Mouse (Mus musculus): ENCODE measurements around the gene Rnf181. TPM values are rescaled to one million over a fixed set of nuclear protein-coding genes. Genes with fewer than 3 reads are reported as not detected.

Rnf181 gene
- 88.3 and 89.0 TPM in 2 replicates for polyA plus RNA-seq (2014; fragmentation: Nextera tagmentation; extraction: Ambion mirVana)

GRCm38 (mm10) chr6:72366844-72367443 is at the start of gene Rnf181:
TSS of gene Rnf181 (minus strand) at chr6:72366956.
- H3K4me3 ChIP-seq (ENCODE audit: control insufficient read depth in 1 of 2, insufficient read depth in 1 of 2, low read depth in 1 of 2, low read length in 2 of 2) = no peak within 1 kb of the TSS
- H3K4me1 ChIP-seq (ENCODE audit: control insufficient read depth in 2 of 2, insufficient read depth in 2 of 2, low read length in 2 of 2) = peaks cover 15 to 17% of the 10 kb centered on the region in 2 experiments
- peaks cover 10% of the 10 kb centered on the region for H3K36me3 ChIP-seq (ENCODE audit: control insufficient read depth, insufficient read depth, low read length)
- H3K9ac ChIP-seq (ENCODE audit: low read length) = no peak within 1 kb of the TSS
- ATAC-seq (ENCODE audit: insufficient number of reproducible peaks, insufficient read depth, low FRiP score, low read depth) = no peak
- no peak within 1 kb of the TSS for H3K27ac ChIP-seq (replicated peaks in 1 of 2; ENCODE audit: control insufficient read depth in 1 of 2, insufficient read depth in 1 of 2, low read depth in 2 of 2, low read length in 2 of 2)
- WGBS = 73% methylated on average over 4 of the region's 4 CpGs
- no peaks in the 10 kb centered on the region for H3K9me3 ChIP-seq (ENCODE audit: control insufficient read depth, low read length)
- H3K4me2 ChIP-seq (ENCODE audit: low read length) = no peak within 1 kb of the TSS
- no peaks in the 10 kb centered on the region for H3K27me3 ChIP-seq (ENCODE audit: control insufficient read depth, insufficient read depth, low read length)

GRCm38 (mm10) chr6:72415964-72416772 is 49.4 kb upstream of the Rnf181 start:
- Histone ChIP-seq H3K27me3 (ENCODE audit: control insufficient read depth, insufficient read depth, low read length) (no peaks in the 10 kb centered on the region), H3K4me1 (ENCODE audit: control insufficient read depth in 2 of 2, insufficient read depth in 2 of 2, low read length in 2 of 2) (peaks cover 3 to 15% of the 10 kb centered on the region in 2 experiments; a peak in 3 of 4 replicates), H3K27ac (replicated peaks in 1 of 2; ENCODE audit: control insufficient read depth in 1 of 2, insufficient read depth in 1 of 2, low read depth in 2 of 2, low read length in 2 of 2) (no peak overlapping the region), H3K9me3 (ENCODE audit: control insufficient read depth, low read length) (no peaks in the 10 kb centered on the region), H3K4me3 (ENCODE audit: control insufficient read depth in 1 of 2, insufficient read depth in 1 of 2, low read depth in 1 of 2, low read length in 2 of 2) (no peak overlapping the region), H3K9ac (ENCODE audit: low read length) (0 out of 2 replicates have a peak overlapping the region, but pooled peaks have one; percentile 39), H3K36me3 (ENCODE audit: control insufficient read depth, insufficient read depth, low read length) (peaks cover 42% of the 10 kb centered on the region), H3K4me2 (ENCODE audit: low read length) (no peak overlapping the region)
- ATAC-seq (ENCODE audit: insufficient number of reproducible peaks, insufficient read depth, low FRiP score, low read depth) = no peak
- WGBS = 56% methylated on average over 7 of the region's 7 CpGs

GRCm38 (mm10) chr6:72415181-72415580 is 48.4 kb upstream of the Rnf181 start:
- H3K9me3 ChIP-seq (ENCODE audit: control insufficient read depth, low read length) = no peaks in the 10 kb centered on the region
- H3K27me3 ChIP-seq (ENCODE audit: control insufficient read depth, insufficient read depth, low read length) = no peaks in the 10 kb centered on the region
- H3K4me3 ChIP-seq (ENCODE audit: control insufficient read depth in 1 of 2, insufficient read depth in 1 of 2, low read depth in 1 of 2, low read length in 2 of 2) = peak overlapping the region; percentile 18 to 82; a peak in 2 of 4 replicates
- H3K36me3 ChIP-seq (ENCODE audit: control insufficient read depth, insufficient read depth, low read length) = peaks cover 32% of the 10 kb centered on the region
- peak overlapping the region; percentile 83 for H3K4me2 ChIP-seq (ENCODE audit: low read length)
- ATAC-seq (ENCODE audit: insufficient number of reproducible peaks, insufficient read depth, low FRiP score, low read depth) = no peak
- H3K4me1 ChIP-seq (ENCODE audit: control insufficient read depth in 2 of 2, insufficient read depth in 2 of 2, low read length in 2 of 2) = peaks cover 3 to 15% of the 10 kb centered on the region in 2 experiments; a peak in 3 of 4 replicates
- WGBS = 80% methylated on average over 5 of the region's 5 CpGs
- peak overlapping the region; percentile 91; the same call in 1 of the 2 replicates for H3K9ac ChIP-seq (ENCODE audit: low read length)
- no peak overlapping the region for H3K27ac ChIP-seq (replicated peaks in 1 of 2; ENCODE audit: control insufficient read depth in 1 of 2, insufficient read depth in 1 of 2, low read depth in 2 of 2, low read length in 2 of 2)

- H3K36me3 ChIP-seq (ENCODE audit: control insufficient read depth, insufficient read depth, low read length) = peaks cover 23% of the 10 kb centered on the region
- 2% methylated on average over 33 of the region's 33 CpGs for WGBS
- peak within 1 kb of the TSS; percentile 83 for H3K4me2 ChIP-seq (ENCODE audit: low read length)
- peak; percentile 91 for ATAC-seq (ENCODE audit: insufficient number of reproducible peaks, insufficient read depth, low FRiP score, low read depth)
- H3K4me1 ChIP-seq (ENCODE audit: control insufficient read depth in 2 of 2, insufficient read depth in 2 of 2, low read length in 2 of 2) = peaks cover 3 to 15% of the 10 kb centered on the region in 2 experiments; a peak in 3 of 4 replicates
- H3K27me3 ChIP-seq (ENCODE audit: control insufficient read depth, insufficient read depth, low read length) = no peaks in the 10 kb centered on the region
- H3K9ac ChIP-seq (ENCODE audit: low read length) = peak within 1 kb of the TSS; percentile 91
- H3K27ac ChIP-seq (replicated peaks in 1 of 2; ENCODE audit: control insufficient read depth in 1 of 2, insufficient read depth in 1 of 2, low read depth in 2 of 2, low read length in 2 of 2) = peak within 1 kb of the TSS; percentile 74
- no peaks in the 10 kb centered on the region for H3K9me3 ChIP-seq (ENCODE audit: control insufficient read depth, low read length)
- H3K4me3 ChIP-seq (ENCODE audit: control insufficient read depth in 1 of 2, insufficient read depth in 1 of 2, low read depth in 1 of 2, low read length in 2 of 2) = peak within 1 kb of the TSS; percentile 82 to 91
Measured at GRCm38 (mm10) chr6:72414076-72414756, 47.5 kb upstream of the Rnf181 start, which contains the start of gene Ggcx. TSS of gene Ggcx (plus strand) at chr6:72414308.

GRCm38 (mm10) chr6:72410518-72410917 is 43.8 kb upstream of the Rnf181 start:
- H3K4me1 ChIP-seq (ENCODE audit: control insufficient read depth in 2 of 2, insufficient read depth in 2 of 2, low read length in 2 of 2) = peaks cover 0 to 11% of the 10 kb centered on the region in 2 experiments; a peak in 2 of 4 replicates
- no peak overlapping the region for H3K4me2 ChIP-seq (ENCODE audit: low read length)
- H3K9ac ChIP-seq (ENCODE audit: low read length) = no peak overlapping the region
- no peaks in the 10 kb centered on the region for H3K27me3 ChIP-seq (ENCODE audit: control insufficient read depth, insufficient read depth, low read length)
- ATAC-seq (ENCODE audit: insufficient number of reproducible peaks, insufficient read depth, low FRiP score, low read depth) = no peak
- WGBS = 79% methylated on average over 7 of the region's 7 CpGs
- no peaks in the 10 kb centered on the region for H3K36me3 ChIP-seq (ENCODE audit: control insufficient read depth, insufficient read depth, low read length)
- H3K4me3 ChIP-seq (ENCODE audit: control insufficient read depth in 1 of 2, insufficient read depth in 1 of 2, low read depth in 1 of 2, low read length in 2 of 2) = no peak overlapping the region
- no peaks in the 10 kb centered on the region for H3K9me3 ChIP-seq (ENCODE audit: control insufficient read depth, low read length)
- H3K27ac ChIP-seq (replicated peaks in 1 of 2; ENCODE audit: control insufficient read depth in 1 of 2, insufficient read depth in 1 of 2, low read depth in 2 of 2, low read length in 2 of 2) = no peak overlapping the region

- Histone ChIP-seq H3K27ac (replicated peaks in 1 of 2; ENCODE audit: control insufficient read depth in 1 of 2, insufficient read depth in 1 of 2, low read depth in 2 of 2, low read length in 2 of 2) (no peak overlapping the region), H3K4me1 (ENCODE audit: control insufficient read depth in 2 of 2, insufficient read depth in 2 of 2, low read length in 2 of 2) (peaks cover 0 to 6% of the 10 kb centered on the region in 2 experiments; a peak in 2 of 4 replicates), H3K36me3 (ENCODE audit: control insufficient read depth, insufficient read depth, low read length) (no peaks in the 10 kb centered on the region), H3K27me3 (ENCODE audit: control insufficient read depth, insufficient read depth, low read length) (no peaks in the 10 kb centered on the region), H3K4me2 (ENCODE audit: low read length) (no peak overlapping the region), H3K9me3 (ENCODE audit: control insufficient read depth, low read length) (no peaks in the 10 kb centered on the region), H3K9ac (ENCODE audit: low read length) (no peak overlapping the region), H3K4me3 (ENCODE audit: control insufficient read depth in 1 of 2, insufficient read depth in 1 of 2, low read depth in 1 of 2, low read length in 2 of 2) (no peak overlapping the region)
- 14% methylated on average over 1 of the region's 1 CpGs for WGBS
- no peak for ATAC-seq (ENCODE audit: insufficient number of reproducible peaks, insufficient read depth, low FRiP score, low read depth)
Measured at GRCm38 (mm10) chr6:72410003-72410402, 43.2 kb upstream of the Rnf181 start.

- Histone ChIP-seq H3K9me3 (ENCODE audit: control insufficient read depth, low read length) (no peaks in the 10 kb centered on the region), H3K4me2 (ENCODE audit: low read length) (no peak overlapping the region), H3K9ac (ENCODE audit: low read length) (no peak overlapping the region), H3K36me3 (ENCODE audit: control insufficient read depth, insufficient read depth, low read length) (no peaks in the 10 kb centered on the region), H3K27ac (replicated peaks in 1 of 2; ENCODE audit: control insufficient read depth in 1 of 2, insufficient read depth in 1 of 2, low read depth in 2 of 2, low read length in 2 of 2) (no peak overlapping the region), H3K4me3 (ENCODE audit: control insufficient read depth in 1 of 2, insufficient read depth in 1 of 2, low read depth in 1 of 2, low read length in 2 of 2) (no peak overlapping the region), H3K27me3 (ENCODE audit: control insufficient read depth, insufficient read depth, low read length) (no peaks in the 10 kb centered on the region), H3K4me1 (ENCODE audit: control insufficient read depth in 2 of 2, insufficient read depth in 2 of 2, low read length in 2 of 2) (peaks cover 0 to 3% of the 10 kb centered on the region in 2 experiments; a peak in 1 of 4 replicates)
- ATAC-seq (ENCODE audit: insufficient number of reproducible peaks, insufficient read depth, low FRiP score, low read depth) = no peak
- 13% methylated on average over 3 of the region's 3 CpGs for WGBS
Measured at GRCm38 (mm10) chr6:72409567-72409966, 42.8 kb upstream of the Rnf181 start.
